In the genomic region with DNA sequence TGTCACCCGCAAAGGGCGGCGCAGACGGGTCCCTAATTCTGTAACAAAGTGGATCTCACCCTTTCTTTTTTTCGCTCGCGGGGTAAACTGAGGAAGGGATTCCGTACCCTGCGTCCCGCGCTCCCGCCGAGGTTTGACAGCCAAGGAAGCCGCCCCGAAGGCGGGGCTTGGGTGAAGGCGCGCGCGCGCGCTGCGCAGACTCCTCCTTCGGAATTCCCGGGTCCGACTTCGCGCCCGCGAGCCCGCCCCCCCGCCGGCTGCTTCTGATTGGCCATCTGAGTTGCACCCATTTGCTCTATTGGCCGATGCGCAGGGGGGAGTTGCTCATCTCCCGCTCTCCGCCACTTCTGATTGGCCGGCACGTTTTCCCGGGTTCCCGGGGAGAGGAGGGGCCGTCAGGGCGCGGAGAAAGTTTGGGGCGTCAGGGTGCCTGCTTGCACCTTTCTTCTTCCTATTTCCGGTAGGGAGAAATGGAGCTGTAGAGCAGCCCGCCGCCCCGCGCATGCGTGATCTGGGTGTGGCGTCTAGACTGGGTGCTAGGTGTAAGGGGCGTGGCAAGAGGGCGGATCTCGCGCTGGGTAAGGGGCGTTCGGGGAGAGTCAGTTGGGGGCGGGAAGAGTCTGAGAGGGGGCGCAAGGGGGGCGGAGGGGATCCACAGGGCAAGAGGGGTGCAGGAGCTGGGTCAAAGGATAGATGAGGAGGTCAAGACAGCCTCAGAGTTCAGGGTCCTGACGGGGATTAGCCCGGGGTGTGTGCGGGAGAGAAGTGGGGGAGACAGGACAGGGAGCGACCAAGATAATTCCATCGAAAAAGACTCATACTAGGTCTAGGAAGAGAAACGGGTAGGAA, we compare ENCODE assay signal across 7 mouse cellular contexts. TPM values are rescaled to one million over a fixed set of nuclear protein-coding genes. Genes with fewer than 3 reads are reported as not detected.
DNase-seq lines count a peak whose midpoint lies in the region; ATAC-seq lines count a peak whose summit lies in the region.

TSS of gene Tcf19 (minus strand) at position 173 of the 849 bp plus-strand sequence.
TSS of gene Cchcr1 (plus strand) at position 449 of the 849 bp plus-strand sequence.

- peak within 1 kb of the TSS; percentile 58 for H3K4me3 ChIP-seq in intestine, embryonic 15.5 days (replicated peaks)
- peak within 1 kb of the TSS; percentile 75 for H3K4me3 ChIP-seq in midbrain, embryonic 10.5 days

- H3K9ac ChIP-seq in intestine, embryonic 15.5 days = peak within 1 kb of the TSS; percentile 64

- no peaks in the 10 kb centered on the region for H3K36me3 ChIP-seq in intestine, embryonic 15.5 days
- peaks cover 40% of the 10 kb centered on the region for H3K36me3 ChIP-seq in midbrain, embryonic 10.5 days

- H3K4me1 ChIP-seq in intestine, embryonic 15.5 days (replicated peaks) = peaks cover 21% of the 10 kb centered on the region
- peaks cover 39% of the 10 kb centered on the region for H3K4me1 ChIP-seq in midbrain, embryonic 10.5 days

- WGBS in intestine, embryonic 15.5 days = under 1% methylated on average over 66 of the region's 67 CpGs
- 1% methylated on average over 67 of the region's 67 CpGs for WGBS in midbrain, embryonic 10.5 days

- H3K9me3 ChIP-seq in intestine, embryonic 15.5 days = no peaks in the 10 kb centered on the region
- H3K9me3 ChIP-seq in midbrain, embryonic 10.5 days (replicated peaks) = no peaks in the 10 kb centered on the region

- peak within 1 kb of the TSS; percentile 87 for H3K4me2 ChIP-seq in intestine, embryonic 15.5 days (replicated peaks)

- DNase-seq in adrenal gland, adult 2 months = peak; percentile 99
- DNase-seq in embryo, embryonic 11.5 days (ENCODE audit: low read depth, low spot score) = peak; percentile 97
- peak; percentile 88 to 97 for DNase-seq in gastrocnemius, postnatal 36 days
- DNase-seq in left cerebral cortex, postnatal 25 days (ENCODE audit: low spot score in 2 of 2) = peak; percentile 95 to 98
- DNase-seq in midbrain, embryonic 10.5 days (ENCODE audit: low spot score) = peak; percentile 99
- DNase-seq in right cerebral cortex, postnatal 4 days = peak; percentile 96

- no peaks in the 10 kb centered on the region for H3K27me3 ChIP-seq in intestine, embryonic 15.5 days (replicated peaks)
- H3K27me3 ChIP-seq in midbrain, embryonic 10.5 days (ENCODE audit: low read depth, poor library complexity, severe bottlenecking) = 0 out of 2 replicates have a peak, but pooled peaks cover 8% of the 10 kb centered on the region

- peak; percentile 98 for ATAC-seq in intestine, embryonic 15.5 days

- intact Hi-C loops in gastrocnemius, postnatal 36 days (cut with DNase I) = no loop called here
- intact Hi-C loops in left cerebral cortex, postnatal 25 days (cut with DNase I) = loop anchor here (2.0 kb wide), 1 partner anchor 18 kb away; no protein-coding TSS in a partner anchor

- peak within 1 kb of the TSS; percentile 65; the same call in 1 of the 2 replicates for H3K27ac ChIP-seq in intestine, embryonic 15.5 days
- peak within 1 kb of the TSS; percentile 88 for H3K27ac ChIP-seq in midbrain, embryonic 10.5 days (replicated peaks)

RNA-seq across cellular contexts. Expression of gene Tcf19, which starts in this region (rescaled TPM):
- 1 to 10 TPM; 4.6 to 5.0 TPM for total RNA-seq in adrenal gland, adult 2 months (2021)
- polyA plus RNA-seq in adrenal gland, adult 2 months (2012; rRNA removed) = 7.6 and 9.5 TPM in 2 replicates
- total RNA-seq in gastrocnemius, postnatal 36 days (2021) = 1 to 10 TPM; 1.5 to 2.0 TPM
- 63.6 and 66.4 TPM in 2 replicates for polyA plus RNA-seq in intestine, embryonic 15.5 days (2015; fragmentation: Nextera tagmentation; extraction: Ambion mirVana)
- total RNA-seq in left cerebral cortex, postnatal 25 days (2021) = 10 to 100 TPM in 1 of 2 experiments, 1 to 10 TPM in 1; 9.5 to 10.3 TPM
- 56.7 and 58.8 TPM in 2 replicates for polyA plus RNA-seq in midbrain, embryonic 10.5 days (2016; fragmentation: Nextera tagmentation; extraction: Ambion mirVana)

RNA-seq across cellular contexts. Expression of gene Cchcr1, which starts in this region (rescaled TPM):
- 1 to 10 TPM; 6.2 to 8.0 TPM for total RNA-seq in adrenal gland, adult 2 months (2021)
- polyA plus RNA-seq in adrenal gland, adult 2 months (2012; rRNA removed) = 2.9 and 3.9 TPM in 2 replicates
- total RNA-seq in gastrocnemius, postnatal 36 days (2021) = 1 to 10 TPM; 1.4 to 2.8 TPM
- polyA plus RNA-seq in intestine, embryonic 15.5 days (2015; fragmentation: Nextera tagmentation; extraction: Ambion mirVana) = 15.4 and 15.8 TPM in 2 replicates
- total RNA-seq in left cerebral cortex, postnatal 25 days (2021) = 10 to 100 TPM; 10.0 to 11.9 TPM
- polyA plus RNA-seq in midbrain, embryonic 10.5 days (2016; fragmentation: Nextera tagmentation; extraction: Ambion mirVana) = 23.4 and 23.6 TPM in 2 replicates

Comparison
In these comparisons a context has a peak if more than half of its experiments do, and no peak if none do; other contexts are left out.
1. Peak in every context shown above with its lines: DNase-seq, ATAC-seq, H3K4me3 ChIP-seq and H3K27ac ChIP-seq.